Mouse (Mus musculus) cerebellum, adult 9-11 months (tissue): ENCODE data around the gene Tnni3k.

Experiments
- DNase-seq: peaks from one replicate; pipeline ENCODE4 v3.0.0; 2022

The Tnni3k gene

GRCm38 (mm10) chr3:154755225-154755624 is 300.0 kb downstream of the Tnni3k start:
- DNase-seq: no peak

DNA sequence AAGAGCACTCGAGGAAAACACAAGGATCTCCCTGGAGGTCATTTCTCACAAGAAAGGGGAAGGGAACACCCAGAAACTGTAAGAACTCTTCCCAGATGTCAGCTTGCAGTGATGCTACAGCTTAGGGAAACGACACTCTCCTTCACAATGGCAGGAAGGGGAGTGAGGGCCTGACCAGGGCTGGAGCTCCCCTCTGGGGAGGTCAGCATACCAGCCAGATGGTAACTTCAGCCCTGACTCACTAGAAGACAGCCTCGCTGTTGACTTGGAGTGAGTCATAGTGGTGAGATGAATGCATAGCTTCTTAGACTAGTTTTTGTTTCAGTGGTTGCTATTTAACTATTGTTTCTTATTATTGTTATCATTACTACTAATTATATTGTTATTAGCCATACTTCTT is 300.7 kb downstream of the Tnni3k start:
- DNase-seq: no peak

DNA sequence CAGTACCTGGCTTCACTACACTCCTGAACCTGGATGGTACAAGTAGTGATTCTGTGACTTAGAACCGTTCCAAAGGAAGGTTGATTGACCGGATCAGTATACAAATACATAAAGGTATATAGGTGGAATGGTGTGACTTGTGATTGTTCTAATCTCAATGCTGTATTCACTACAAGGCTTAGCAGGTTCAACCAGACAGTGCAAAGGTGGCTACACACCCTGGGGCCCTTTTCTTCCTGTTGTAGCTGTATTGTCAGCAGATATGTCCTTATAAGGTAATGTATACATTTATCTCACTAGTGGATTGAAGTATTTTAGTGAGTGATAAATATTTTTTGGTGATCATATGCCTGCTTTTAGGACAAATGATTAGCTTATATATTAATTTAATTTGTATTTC is 310.9 kb downstream of the Tnni3k start:
- no peak for DNase-seq

- no peak for DNase-seq
These were observed 312.3 kb downstream of the Tnni3k start for GRCm38 (mm10) chr3:154742927-154743326.

GRCm38 (mm10) chr3:154741496-154741895 is 313.7 kb downstream of the Tnni3k start:
- no peak for DNase-seq
